Mouse (Mus musculus): ENCODE measurements around the gene Vta1.

Gene Vta1

GRCm38 (mm10) chr10:14705072-14706066 is at the start of gene Vta1, which contains the start of gene Nmbr:
Gene Vta1 (minus strand): TSS chr10:14705560.
Gene Nmbr (plus strand): TSS chr10:14705591.
- peak; percentile 97 to 98 for DNase-seq

- peak in 1 of 2 experiments; percentile 5 for DNase-seq
These were observed 28.9 kb upstream of the Vta1 start for GRCm38 (mm10) chr10:14734285-14734684.

DNA sequence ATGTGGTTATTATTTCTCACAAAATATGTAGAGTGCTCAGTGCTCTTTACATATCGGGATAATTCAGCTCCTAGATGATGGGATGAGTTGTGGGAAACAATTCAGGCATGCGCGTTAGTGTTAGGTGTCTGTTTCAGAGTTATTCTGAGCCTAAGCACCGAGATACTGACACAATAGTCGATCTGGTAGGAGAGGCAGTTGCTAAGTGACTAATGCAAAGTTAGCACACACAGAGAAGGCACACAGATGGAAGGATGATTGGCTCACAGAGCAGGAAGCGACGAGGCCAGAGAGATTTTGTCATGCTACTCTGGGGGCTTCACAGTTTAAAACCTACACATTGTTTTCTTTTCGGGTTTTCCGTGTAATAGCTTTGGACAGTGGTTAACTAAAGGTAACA is 20.3 kb upstream of the Vta1 start:
- DNase-seq, result no peak

DNA sequence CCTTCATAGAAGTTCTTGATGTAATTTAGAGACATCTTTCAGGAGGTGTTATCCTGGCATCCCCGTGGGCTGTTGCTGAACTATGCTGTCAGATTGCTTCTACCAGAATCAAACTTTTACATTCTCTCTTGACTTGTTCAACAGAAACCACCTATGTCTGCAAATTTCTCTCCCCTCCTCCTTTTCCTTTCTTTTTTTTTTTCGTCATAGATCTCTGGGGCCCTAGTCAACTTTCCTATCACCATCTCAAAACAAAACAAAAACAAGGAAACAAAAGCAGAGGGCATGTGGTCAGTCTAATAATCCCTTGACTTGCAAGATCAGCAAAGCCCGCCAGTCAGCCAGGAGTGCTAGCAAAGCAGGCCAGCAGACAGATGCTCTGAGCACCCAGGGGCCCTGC is 12.8 kb upstream of the Vta1 start, which contains the start of gene Gje1:
Gje1 (minus strand) TSS at position 101 of the 400 bp plus-strand sequence.
- DNase-seq, result no peak

DNA sequence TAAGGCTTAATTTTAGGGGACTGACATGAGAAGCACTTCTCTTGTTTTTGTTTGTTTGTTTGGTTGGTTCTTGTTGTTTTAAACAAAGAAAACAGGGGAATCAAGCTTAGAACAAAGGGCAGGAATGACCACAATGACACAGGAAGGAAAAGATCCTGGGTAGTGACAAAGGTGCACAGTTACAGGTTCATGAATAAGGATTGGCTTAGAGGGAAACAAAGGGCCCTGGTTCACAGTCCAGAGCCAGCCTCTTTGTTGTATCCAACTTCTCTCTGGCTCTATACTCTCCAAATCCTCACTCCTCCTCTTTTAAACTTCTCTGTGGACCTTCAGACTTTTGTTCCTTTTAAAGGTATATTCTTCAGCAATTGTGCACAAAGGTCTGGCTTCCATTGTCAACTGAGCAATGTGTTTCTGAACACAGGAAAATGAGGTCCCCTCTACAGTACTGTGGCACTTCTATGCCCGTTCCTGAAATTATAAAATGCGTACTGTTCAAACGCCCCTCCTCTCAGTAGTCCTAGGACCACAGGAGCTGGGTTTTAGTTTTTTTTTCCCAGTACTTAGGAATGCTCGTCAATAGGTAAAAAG is 1.4 kb downstream of the Vta1 start:
- DNase-seq, result no peak

- no peak for DNase-seq
These were observed 2.1 kb downstream of the Vta1 start for GRCm38 (mm10) chr10:14703239-14703638.

DNA sequence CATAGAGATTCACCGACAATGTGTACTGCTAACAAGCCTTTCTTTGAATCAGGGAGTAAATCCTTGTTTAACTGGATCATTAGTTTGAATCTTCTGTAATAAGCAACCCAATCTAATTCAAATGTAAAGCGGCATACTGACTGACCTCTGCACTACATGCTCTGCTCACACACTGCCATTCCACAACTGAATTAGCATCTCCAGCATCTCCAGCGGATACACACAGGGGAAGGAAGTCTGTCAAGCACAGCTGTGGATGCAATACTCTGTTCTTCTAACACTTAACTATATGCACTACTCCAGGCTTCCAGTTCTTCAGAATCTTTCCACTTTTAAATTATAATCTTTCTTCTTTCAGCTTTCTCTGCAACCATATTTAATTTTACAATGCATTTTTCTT is 15.0 kb downstream of the Vta1 start:
- DNase-seq, result no peak

GRCm38 (mm10) chr10:14688785-14689442 is 16.4 kb downstream of the Vta1 start:
- no peak for DNase-seq

GRCm38 (mm10) chr10:14685663-14686062 is 19.7 kb downstream of the Vta1 start:
- no peak for DNase-seq

- DNase-seq, result no peak
These were observed 39.2 kb downstream of the Vta1 start for GRCm38 (mm10) chr10:14666147-14666546.

DNA sequence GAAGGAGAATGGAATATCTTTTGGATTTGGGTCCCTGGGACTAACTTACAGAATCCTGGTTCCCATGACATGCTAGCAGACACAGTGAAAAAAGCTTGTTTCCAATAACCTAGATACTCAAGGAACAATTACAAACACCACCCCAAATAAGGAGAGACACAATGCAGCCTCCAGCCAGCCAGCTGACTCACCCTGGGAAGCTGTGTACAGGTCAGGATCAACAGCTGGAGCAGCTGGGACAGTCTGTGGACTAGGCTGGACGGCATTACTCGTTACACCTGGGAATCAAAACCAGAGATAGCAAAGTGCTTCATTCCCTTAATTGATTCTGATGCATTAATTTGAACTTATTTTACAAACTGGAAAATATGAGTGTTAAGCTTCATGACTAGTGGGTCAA is 44.5 kb downstream of the Vta1 start:
- no peak for DNase-seq

GRCm38 (mm10) chr10:14639635-14640034 is 65.7 kb downstream of the Vta1 start:
- no peak for DNase-seq

- no peak for DNase-seq
These were observed 66.3 kb downstream of the Vta1 start for GRCm38 (mm10) chr10:14639043-14639442.

- DNase-seq, result no peak
These were observed 79.7 kb downstream of the Vta1 start for GRCm38 (mm10) chr10:14625706-14626105.

GRCm38 (mm10) chr10:14619156-14619555 is 86.2 kb downstream of the Vta1 start:
- no peak for DNase-seq

DNA sequence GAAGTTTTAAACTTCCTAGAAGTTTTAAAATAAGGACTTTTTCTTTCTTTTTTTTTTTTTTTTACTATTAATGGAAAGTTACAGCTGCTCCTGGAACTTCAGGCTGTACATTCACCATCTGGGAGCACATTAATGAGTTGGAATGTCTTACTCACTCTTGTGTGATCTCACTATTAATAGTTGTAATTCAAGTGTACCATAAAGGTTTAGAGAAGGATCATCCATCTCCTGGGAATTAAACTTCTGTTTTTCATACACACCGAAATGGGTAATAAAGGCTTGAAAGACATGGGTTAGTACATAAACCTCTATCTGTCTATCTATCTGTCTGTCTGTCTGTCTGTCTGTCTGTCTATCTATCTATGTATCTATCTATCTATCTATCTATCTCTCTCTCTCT is 87.1 kb downstream of the Vta1 start:
- no peak for DNase-seq

GRCm38 (mm10) chr10:14615441-14615840 is 89.9 kb downstream of the Vta1 start:
- DNase-seq, result no peak

GRCm38 (mm10) chr10:14607597-14607996 is 97.8 kb downstream of the Vta1 start:
- no peak for DNase-seq
